Mouse (Mus musculus): ENCODE data around the gene Alox8.

Gene Alox8

DNA sequence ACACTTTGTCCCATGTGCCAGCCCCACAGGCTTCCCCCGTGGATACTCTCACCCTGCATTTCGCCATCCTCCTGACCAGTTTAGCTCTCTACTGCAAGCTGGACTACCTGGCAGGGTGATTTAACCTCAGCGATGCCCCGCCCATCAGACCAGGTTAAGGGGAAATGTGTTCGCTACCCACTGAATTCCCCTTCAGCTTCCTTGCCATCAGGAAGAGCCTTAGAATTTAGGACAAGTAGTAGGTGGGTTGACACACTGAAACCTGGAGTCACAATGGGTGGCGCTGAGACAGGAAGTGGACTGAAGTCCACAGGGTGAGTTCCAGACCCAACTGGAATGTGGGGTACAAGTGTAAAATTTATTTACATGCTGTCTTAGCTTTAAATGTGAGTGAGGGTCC, at the start of gene Alox8:
Gene Alox8, minus strand, starts transcription at position 101 of the 400 bp plus-strand sequence.
- DNase-seq (ENCODE audit: low spot score in 2 of 2) = no peak

DNA sequence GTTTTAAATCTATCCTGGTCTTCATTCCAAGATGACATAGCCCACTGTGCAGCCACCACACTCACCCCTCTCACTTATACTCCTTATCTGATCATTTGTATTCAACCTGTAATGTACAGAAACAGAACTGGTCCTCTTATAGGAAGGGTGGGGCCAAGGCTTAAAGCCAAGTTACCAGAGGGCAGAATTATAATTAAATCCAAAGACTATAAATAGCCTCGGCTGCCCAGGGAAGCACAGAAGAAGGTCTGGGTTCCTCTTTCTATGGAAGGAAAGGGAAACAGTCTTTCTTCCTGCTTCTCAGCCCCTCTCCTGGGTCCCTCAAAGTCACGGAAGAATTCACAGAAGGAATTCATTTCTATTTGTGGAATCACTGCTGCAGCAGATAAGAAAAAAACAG, 48.0 kb upstream of the Alox8 start:
- no peak for DNase-seq (ENCODE audit: low spot score in 2 of 2)

DNA sequence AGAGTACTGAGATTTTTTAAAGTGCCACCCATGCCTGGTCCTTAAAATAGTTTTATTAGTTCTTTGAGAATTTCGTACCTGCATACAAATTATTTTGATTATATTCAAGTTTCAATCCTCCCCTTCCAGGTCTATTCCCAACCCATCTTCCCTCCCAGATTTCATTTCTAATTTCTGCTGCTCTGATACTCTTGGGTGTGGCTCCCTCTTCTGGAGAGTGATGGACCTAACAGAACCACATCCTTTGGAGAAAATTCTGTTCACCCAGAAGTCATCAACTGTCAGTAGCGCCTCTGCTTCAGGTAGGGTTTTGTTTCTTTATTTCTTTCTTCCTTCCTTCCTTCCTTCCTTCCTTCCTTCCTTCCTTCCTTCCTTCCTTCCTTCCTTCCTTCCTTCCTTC, 47.3 kb upstream of the Alox8 start:
- DNase-seq (ENCODE audit: low spot score in 2 of 2) = no peak

DNA sequence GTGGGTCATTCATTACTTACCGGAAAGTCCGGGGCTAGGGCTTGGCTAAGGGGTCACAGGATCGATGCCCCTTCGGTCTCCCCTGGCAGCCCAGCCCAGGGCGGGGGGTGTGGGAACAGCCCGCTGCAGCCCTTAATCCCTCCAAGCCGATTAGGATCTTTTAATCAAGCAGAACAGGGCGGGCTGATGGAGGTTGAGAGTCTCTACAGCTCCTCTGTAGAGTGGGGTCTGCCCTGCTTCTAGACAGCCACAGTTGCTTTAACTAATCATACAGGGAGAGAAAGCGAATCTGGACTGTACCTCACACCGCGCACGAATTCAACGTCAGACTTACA, 39.2 kb upstream of the Alox8 start, which contains the start of gene Gucy2e:
Gene Gucy2e, minus strand, starts transcription at position 111 of the 335 bp plus-strand sequence.
- no peak for DNase-seq (ENCODE audit: low spot score in 2 of 2)

DNA sequence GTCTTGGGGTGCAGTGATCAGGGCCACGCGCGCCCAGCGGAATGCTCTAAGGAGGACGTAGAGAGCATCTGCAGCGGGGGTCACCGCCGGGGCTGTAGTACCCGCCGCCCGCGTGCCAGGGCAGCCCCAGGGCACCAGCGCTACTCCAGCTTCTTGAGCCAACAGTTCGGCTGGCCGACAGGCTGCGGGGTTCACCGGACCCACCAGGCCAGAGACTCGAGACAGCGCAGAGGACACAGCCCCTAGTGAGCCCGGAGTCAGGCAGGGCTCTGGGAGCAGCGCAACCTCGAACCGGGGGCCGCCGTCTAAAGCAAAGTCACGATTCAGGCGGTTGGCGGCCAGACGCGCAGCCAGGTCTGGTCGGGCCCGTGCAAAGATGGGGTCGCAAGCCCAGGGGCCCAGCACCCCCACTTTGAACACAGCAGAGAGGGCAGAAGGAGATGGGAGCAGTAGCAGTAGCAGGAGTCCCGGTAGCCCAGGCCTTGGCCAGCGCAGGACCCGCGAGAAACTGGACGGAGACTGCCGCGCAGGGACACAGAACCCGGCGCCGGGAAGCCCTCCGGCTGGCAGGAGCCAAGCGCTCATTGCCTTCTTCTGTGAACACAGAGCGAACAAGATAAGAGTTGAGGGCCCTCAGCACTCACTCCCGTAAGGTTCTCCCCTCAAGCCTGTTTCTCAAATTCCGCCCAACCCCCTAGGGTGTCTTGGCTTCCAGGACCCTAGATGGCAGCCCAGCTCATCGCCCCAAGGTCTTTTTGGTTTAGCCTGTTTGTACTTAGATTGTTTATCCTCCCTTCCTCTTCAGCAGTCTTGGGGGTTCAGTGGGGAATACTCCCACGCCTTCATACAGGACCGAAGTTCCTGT, 38.6 kb upstream of the Alox8 start:
- DNase-seq (ENCODE audit: low spot score in 2 of 2) = no peak

DNA sequence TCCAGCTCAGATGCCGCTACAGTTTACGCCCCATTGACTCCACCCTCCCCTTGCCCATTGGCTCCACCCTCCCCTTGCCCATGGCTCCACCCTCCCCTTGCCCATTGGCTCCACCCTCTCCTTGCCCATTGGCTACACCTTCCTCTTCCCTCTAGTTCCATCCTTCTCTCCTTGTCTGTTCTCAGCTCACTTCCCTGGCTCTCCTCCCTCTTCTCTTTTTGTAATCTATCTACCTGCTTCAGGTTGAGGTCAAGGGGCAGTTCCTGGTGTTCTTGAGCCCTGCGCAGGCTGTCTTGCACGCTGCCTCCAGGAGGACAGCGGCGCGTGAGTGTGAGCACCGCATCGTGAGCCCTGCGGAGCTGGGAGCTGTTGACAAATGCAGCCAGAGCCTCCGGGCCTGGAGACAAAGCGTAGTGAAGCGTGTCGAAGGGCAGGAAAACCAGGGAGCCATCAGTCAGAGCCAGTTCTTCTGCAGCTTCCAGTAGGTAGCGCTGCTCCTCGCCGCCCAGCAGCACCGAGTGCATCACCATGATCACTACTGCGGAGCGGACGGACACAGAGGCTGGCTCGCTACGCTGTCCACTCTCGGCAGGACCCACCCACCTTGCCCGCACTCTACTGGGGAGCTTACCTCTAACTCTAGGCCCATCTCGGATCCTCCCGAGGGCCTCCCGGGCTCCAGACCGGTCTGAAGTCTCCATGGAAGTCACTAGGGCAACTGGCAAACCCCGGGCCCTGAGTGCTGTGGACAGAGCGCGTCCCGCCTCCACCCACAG, 37.8 kb upstream of the Alox8 start:
- DNase-seq (ENCODE audit: low spot score in 2 of 2) = peak; percentile 48 to 53

DNA sequence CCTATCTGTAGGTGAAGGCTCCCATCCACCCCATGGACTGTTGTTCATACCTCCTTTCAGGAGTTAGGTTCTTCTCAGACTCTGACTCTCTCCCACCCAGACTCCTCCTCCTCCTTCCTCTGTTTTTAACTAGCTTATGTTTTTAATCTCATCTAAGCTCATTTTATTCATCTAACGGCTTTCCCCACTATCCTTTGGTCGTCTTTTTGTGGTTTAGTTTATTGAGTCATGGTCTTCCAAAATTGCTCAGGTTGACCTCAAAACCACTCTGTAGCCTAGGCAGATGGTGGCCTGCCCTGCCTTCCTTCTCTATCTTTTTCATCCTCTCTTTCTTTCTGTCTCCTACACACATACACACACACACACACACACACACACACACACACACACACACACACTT, 35.5 kb upstream of the Alox8 start:
- DNase-seq (ENCODE audit: low spot score in 2 of 2) = no peak

DNA sequence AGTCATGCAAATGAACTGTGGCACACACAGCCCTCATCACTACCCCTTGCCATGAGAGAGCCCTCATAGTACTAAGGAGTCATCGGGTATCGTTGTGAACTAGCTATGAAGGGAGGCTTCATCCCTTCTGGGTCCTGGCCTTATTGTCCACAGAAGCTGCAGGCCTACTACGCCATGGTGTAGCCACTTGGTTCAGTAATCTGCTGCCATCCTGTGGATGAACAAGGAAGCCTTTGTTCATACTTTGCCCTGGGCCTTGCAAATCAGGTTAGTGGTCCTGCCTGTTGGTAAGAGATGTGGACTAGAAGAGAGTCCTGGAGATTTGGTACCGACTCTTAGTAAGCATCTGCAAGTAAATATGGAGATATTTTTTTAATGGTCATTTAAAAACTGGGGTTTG, 32.8 kb upstream of the Alox8 start:
- DNase-seq (ENCODE audit: low spot score in 2 of 2) = no peak

DNA sequence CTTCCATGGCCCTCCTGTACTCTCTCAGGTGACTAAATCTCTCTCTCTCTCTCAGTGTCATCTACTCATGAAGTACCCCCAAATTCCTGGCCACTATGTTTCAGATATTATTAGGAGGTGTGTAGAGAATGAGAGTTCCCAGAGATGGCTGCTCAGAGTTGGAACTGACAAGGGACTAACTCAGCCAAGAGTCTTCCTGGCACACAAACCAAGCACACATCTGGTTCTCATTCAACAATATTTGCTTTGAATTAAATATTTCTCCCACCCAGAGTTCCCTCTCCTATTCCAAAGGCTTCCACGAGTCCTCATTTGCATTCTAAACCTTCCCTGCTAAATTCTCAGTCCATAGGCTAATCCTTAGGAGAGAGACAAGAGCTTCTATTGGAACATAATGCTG, 28.1 kb upstream of the Alox8 start:
- DNase-seq (ENCODE audit: low spot score in 2 of 2) = no peak

DNA sequence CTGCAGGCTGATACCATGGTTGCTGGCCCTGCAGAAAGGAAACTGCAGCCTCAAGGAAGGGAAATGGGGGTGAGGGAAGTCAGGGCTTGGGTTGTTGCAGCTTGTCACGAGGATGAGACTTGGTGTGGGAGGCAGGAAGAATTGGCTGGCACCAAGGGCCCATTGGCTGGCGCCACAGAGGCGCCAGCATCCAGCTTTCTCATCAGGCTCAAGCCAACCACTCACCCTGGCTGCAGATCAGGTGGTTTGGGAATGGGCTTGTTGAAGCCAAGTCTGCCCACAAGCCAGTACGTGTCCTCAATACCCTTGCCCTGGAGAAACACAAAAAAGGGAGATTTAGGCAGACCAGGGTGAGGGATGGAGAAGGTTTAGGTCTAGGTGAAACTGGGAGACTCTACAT, 25.5 kb upstream of the Alox8 start:
- DNase-seq (ENCODE audit: low spot score in 2 of 2) = no peak

DNA sequence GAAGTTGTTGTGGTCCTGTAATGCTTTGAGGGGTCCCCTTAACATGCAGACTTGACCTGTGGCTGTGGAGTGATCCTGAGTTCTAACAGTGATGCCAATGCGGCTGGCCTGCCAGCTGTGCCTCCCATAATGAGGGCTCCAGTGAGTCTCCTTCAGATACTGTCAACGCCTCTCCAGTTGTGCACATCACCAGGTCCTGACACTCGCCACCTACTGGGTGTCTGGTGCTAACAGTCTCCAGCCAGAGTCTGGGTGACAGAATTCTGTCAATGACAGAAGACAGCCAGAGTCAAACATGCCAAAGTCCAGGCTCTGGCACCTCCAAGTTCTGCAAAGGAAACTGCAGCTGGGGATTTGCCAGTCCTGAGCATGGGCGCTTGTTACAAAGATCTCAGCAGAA, 23.4 kb upstream of the Alox8 start:
- no peak for DNase-seq (ENCODE audit: low spot score in 2 of 2)

DNA sequence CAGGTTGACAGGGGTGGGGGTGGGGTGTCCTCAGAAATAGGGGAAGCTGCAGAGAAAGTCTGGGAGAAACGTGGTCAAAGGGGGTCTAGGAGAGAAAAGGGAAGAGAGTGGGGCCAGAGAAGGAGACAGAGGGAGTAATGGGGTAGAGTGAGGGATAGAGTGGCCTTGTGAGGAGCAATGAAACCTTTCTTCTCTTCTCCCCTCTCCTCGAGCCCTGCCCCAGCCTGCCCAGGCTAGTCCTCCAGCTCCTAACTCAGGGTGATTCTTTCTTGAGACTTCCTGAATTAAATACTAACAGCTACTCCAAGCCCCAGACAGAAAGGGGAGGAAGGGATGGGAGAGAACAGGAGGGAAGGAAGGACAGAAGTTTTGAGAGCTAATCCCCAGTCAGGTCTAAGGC, 21.0 kb upstream of the Alox8 start:
- no peak for DNase-seq (ENCODE audit: low spot score in 2 of 2)

DNA sequence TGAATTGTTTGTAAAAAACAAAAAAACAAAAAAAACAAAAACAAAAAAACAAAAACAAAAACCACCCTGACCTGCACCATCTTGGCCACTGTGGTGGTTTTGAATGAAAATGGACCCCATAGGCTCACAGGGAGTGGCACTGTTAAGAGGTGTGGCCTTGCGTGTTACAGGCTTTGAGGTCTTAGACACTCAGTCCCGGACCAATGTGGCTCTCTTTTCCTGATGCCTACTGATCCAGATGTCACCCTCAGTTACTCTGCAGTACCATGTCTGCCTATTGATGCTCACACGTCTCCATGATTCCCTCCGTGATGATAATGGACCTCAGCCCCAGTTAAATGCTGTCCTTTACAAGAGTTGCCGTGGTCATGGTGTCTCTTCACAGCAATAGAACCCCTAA, 19.8 kb upstream of the Alox8 start:
- no peak for DNase-seq (ENCODE audit: low spot score in 2 of 2)

DNA sequence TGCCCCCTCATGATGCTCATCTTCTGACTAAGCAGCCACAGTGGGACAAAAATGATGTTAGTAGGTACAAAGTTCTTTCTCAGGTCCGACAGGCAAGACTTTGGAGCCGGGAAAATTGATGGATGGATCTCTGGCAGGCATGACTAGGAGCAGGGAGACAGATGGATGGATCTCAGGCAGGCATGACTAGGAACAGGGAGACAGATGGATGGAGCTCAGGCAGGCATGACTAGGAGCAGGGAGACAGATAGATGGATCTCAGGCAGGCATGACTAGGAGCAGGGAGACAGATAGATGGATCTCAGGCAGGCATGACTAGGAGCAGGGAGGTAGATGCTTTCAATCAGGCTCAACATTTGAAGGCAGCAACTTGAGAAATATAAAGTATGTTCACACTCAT, 13.8 kb upstream of the Alox8 start:
- DNase-seq (ENCODE audit: low spot score in 2 of 2) = no peak

DNA sequence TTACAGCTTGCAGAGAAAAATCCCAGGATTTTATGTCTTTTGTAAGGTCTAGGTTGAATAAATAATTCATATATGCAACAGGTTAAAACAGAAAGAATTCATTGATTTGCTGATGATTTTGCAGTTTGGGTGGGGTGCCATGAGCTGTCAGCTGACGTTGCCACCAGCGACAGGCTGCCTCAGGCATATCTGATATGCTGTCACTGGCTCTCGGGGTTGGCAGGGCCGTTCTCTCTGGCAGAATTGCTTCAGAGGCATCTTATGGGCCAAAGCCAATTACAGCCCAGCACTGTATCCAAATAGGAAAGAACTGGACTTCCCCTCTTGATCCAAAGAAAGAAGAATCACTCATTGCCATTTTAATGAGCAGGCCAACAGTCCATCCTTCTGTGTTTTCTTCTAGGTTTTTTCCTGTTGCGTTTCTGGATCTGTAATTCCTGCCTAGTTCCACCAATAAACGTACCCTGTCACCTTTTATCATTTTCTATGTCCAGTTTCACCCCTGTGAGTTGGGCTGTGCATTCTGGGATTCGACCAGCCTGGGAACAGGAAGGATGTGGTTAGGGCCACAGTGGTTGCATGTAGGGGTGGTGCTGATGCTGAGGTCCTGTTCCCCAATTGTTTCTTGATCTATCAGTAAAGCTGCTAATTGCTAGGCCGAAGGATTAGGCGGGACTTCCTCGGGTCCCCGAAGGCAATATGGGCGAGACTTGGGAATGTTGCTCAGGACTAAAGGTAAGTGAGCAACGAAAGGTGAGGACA, 5.0 kb upstream of the Alox8 start:
- DNase-seq (ENCODE audit: low spot score in 2 of 2) = no peak

DNA sequence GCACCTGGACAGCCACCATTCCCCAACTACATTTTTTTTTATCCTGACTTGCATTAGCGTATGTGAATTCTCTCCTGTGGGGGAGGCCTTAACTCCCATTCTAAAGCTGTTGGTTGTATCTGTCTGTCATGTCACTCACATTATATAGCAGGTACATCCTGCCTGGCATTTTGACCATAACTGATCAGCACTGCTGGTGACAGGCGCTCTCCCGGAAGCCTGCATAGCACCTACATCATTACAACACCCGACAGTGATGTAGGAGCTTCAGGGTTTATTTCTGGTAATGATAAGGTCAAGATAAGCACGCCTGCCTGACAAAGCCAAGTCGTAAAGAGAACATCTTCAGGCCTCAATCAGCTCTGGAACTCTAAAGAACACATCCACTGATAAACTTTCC, 2.6 kb upstream of the Alox8 start:
- DNase-seq (ENCODE audit: low spot score in 2 of 2) = no peak

DNA sequence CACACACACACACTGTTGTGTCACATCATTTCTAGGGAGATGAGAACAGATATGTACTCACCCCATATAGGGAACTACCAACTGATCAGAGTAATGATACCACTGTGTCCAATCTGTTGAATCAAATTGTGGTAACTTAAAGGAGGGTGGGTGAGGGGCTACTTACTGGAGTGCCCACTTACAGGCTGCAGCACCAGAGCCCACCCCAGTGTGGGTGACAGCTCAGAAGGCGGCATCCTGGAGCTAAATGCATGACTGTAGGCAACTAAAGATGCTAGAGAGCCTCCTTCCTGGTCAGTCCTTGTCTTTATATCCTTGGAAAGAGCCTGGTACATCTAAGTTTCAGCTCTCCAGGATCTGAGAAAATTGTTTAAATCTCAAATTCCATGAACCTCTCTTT, 1.6 kb upstream of the Alox8 start:
- no peak for DNase-seq (ENCODE audit: low spot score in 2 of 2)

DNA sequence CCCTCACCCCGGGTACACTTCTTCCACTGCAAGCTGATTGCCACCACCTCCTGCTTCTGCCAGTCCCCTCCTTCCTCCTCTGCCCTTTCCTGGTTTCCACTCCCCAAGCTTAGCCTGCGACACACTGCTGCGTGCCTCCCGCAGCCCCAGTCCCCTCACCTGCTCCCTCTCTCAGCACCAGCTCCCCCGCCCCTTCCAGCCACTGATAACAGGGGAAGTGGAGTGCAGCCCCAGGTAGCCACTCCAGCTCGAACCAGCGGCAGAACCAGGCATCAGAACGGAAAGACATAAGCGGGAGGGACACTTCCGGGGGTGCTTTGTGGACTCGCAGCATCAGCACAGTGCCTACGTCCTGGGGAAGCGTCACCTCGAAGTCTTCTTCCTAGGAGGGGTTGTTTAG, 449 bp downstream of the Alox8 start:
- DNase-seq (ENCODE audit: low spot score in 2 of 2) = peak in 1 of 2 experiments; percentile 28

DNA sequence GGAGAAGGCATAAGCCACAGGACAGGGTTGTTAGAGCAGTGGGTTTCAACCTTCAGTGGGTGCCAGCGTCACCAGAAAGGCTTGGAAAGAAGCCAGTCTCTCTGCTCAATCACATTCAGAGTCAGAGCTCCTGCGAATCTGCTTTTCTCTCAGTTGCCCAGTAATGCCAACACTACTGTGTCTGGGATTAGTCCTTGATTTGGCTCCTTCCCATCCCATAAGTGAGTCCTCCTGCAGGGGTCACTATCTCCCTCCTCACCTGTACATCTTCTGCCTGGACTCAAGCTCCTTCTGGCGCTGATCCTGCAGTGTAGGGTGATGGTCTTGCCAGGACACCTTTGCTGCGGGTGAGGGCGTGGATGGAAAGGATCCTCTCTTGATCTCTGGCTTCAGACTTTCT, 877 bp downstream of the Alox8 start:
- peak in 1 of 2 experiments; percentile 7 for DNase-seq (ENCODE audit: low spot score in 2 of 2)

DNA sequence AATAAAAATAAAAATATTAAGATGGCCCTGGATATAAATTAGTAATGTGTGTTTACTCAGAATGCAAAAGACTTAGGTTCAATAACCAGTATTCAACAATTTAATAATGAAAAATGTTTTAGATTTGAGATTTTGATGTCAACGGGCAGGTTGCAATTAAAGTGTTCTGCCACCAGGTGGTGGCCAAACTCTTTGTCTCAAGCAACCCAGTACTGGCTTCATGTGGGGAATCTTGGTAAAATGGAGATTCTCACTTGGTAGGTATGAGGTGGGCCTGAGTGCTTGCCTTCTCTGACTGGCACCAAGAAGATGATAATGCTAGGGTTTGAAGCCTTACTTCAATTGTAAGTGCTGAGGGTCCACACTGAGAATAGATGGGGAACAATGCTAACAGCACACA, 4.8 kb downstream of the Alox8 start:
- peak in 1 of 2 experiments; percentile 13 for DNase-seq (ENCODE audit: low spot score in 2 of 2)

DNA sequence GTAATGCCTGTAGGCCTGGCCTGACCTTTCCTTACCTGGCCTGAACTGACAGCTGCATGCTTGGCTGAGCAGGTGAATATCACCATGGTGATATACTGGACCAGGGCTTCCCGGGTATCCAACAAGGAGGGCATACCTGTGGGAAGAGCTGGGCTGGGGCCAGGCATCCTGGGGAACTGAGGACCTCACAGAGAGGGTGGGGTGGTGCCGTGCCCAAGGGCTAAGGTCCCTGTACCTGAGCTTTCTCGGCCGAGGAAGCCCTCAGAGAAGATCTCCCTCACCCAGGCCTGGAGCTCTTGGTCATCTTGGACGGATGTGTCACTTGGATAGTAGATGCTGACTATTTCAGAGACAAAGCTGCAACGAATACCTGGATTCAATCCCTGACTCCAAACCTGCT, 11.7 kb downstream of the Alox8 start:
- no peak for DNase-seq (ENCODE audit: low spot score in 2 of 2)

DNA sequence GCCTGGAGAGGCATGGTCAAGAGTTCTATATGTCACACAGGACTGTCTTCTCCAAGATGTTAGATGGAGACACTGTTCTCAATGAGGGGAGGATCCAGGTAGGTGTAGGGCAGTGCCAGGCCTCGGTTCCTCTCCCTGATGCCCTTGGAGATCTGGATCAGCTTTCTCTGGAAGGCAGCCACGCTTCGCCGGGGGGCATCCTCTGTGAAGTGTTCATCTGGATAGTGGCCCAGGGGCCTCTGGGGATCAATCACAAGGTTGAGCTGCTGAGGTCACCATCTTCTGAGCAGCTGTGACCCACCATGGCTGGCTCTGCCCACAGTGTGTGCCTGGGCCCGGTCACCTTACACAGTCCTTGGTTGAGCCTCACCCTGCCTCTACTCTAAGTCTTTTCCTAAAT, 12.6 kb downstream of the Alox8 start:
- no peak for DNase-seq (ENCODE audit: low spot score in 2 of 2)
